Mouse (Mus musculus): ENCODE measurements around the gene Ptprg.

DNA sequence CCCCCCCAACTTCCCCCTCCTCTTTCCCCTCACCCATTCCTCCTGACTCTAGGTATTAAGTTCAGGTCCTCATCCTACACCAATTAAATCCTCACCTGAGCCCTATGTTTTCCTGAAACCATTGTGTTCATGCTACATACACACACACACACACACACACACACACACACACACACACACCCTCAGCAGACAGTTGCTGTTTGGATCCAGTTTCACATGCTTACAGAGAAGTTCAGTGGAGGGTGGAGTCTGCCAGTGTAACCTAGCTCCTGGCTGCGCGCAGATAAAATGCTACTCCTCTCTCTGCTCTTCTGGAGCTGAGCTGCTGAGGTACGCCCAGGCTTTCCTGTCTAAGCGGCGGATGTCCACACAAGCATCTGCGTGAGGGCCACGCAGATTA lies 209.7 kb downstream of the Ptprg start:
- TF ChIP-seq POLR2A (IDR thresholded peaks at IDR 0.05; ENCODE audit: low read depth, low read length) (no peak), CTCF (IDR thresholded peaks at IDR 0.05; ENCODE audit: extremely low read depth, insufficient read length, insufficient replicate concordance, low read depth, low read length) (no peak)

All from small intestine, adult 2 months (tissue).